ENCODE assay signal across 14 mouse cellular contexts in genomic region chr15:68810593-68810992, GRCm38 (mm10).
DNase-seq lines count a peak whose midpoint lies in the region; ATAC-seq lines count a peak whose summit lies in the region.
"Had no signal": no experiment of that assay in that cellular context is flagged by ENCODE, and none has a peak within 500 bp of the region (broad histone marks: within the 10 kb centered on the region; RNA-seq: fewer than 3 reads in every experiment).

No protein-coding gene starts in this region.

- H3K36me3 ChIP-seq in hindbrain, embryonic 16.5 days (ENCODE audit: control insufficient read depth, insufficient read depth, low read length): no peaks in the 10 kb centered on the region
- H3K36me3 ChIP-seq in hindbrain, embryonic 11.5 days (ENCODE audit: control insufficient read depth, insufficient read depth, low read length): no peaks in the 10 kb centered on the region
- H3K36me3 ChIP-seq: embryonic facial prominence, embryonic 15.5 days had no signal

- H3K4me3 ChIP-seq in hindbrain, embryonic 16.5 days (ENCODE audit: low read length): no peak overlapping the region
- H3K4me3 ChIP-seq in hindbrain, embryonic 11.5 days (ENCODE audit: low read depth, low read length): no peak overlapping the region
- H3K4me3 ChIP-seq: embryonic facial prominence, embryonic 15.5 days had no signal

- intact Hi-C loops in heart, postnatal 10 days (cut with DNase I): no loop called here

- no peak overlapping the region for H3K9ac ChIP-seq in hindbrain, embryonic 16.5 days (ENCODE audit: low read depth, low read length)
- no peak overlapping the region for H3K9ac ChIP-seq in hindbrain, embryonic 11.5 days (ENCODE audit: low read depth, low read length)
- H3K9ac ChIP-seq: embryonic facial prominence, embryonic 15.5 days had no signal

- H3K4me2 ChIP-seq in hindbrain, embryonic 16.5 days (ENCODE audit: low read length): no peak overlapping the region
- H3K4me2 ChIP-seq in hindbrain, embryonic 11.5 days (replicated peaks; ENCODE audit: low read depth, low read length): no peak overlapping the region
- H3K4me2 ChIP-seq: embryonic facial prominence, embryonic 15.5 days; liver, embryonic 11.5 days had no signal

- H3K4me1 ChIP-seq in hindbrain, embryonic 16.5 days (ENCODE audit: control insufficient read depth, insufficient read depth, low read depth, low read length): no peaks in the 10 kb centered on the region
- no peaks in the 10 kb centered on the region for H3K4me1 ChIP-seq in hindbrain, embryonic 11.5 days (replicated peaks; ENCODE audit: control insufficient read depth, insufficient read depth, low read length)
- H3K4me1 ChIP-seq: embryonic facial prominence, embryonic 15.5 days had no signal

- ATAC-seq in hindbrain, embryonic 16.5 days: peak; percentile 54
- no peak for ATAC-seq in hindbrain, embryonic 11.5 days (ENCODE audit: low FRiP score)
- ATAC-seq in frontal cortex, adult (ENCODE audit: low TSS enrichment): peak; percentile 91
- ATAC-seq: CD4-positive, CD25-positive, alpha-beta regulatory T cell, adult 4 months; lung, postnatal 0 days had no signal

- H3K27ac ChIP-seq in hindbrain, embryonic 16.5 days (ENCODE audit: low read depth, low read length): no peak overlapping the region
- no peak overlapping the region for H3K27ac ChIP-seq in hindbrain, embryonic 11.5 days (ENCODE audit: low read depth, low read length)
- H3K27ac ChIP-seq: embryonic facial prominence, embryonic 15.5 days had no signal

- 71% methylated on average over 6 of the region's 6 CpGs for WGBS in hindbrain, embryonic 16.5 days
- WGBS in hindbrain, embryonic 11.5 days: 83% methylated on average over 6 of the region's 6 CpGs

- no peaks in the 10 kb centered on the region for H3K27me3 ChIP-seq in hindbrain, embryonic 16.5 days (replicated peaks; ENCODE audit: control insufficient read depth, insufficient read depth, low read length)
- no peaks in the 10 kb centered on the region for H3K27me3 ChIP-seq in hindbrain, embryonic 11.5 days (ENCODE audit: control insufficient read depth, insufficient read depth, low read length)
- H3K27me3 ChIP-seq: embryonic facial prominence, embryonic 15.5 days had no signal

- DNase-seq in hindbrain, embryonic 11.5 days (ENCODE audit: low spot score): no peak
- DNase-seq in left cerebral cortex, adult 9 months (ENCODE audit: low spot score in 2 of 2): peak; percentile 73 to 78
- peak; percentile 54 for DNase-seq in right cerebral cortex, postnatal 14 days
- no peak for DNase-seq in heart, postnatal 10 days
- DNase-seq in cerebellum, postnatal 25 days: no peak
- DNase-seq: cerebellum, postnatal 36 days; gastrocnemius, postnatal 14 days; kidney, adult 11 months had no signal

- no peaks in the 10 kb centered on the region for H3K9me3 ChIP-seq in hindbrain, embryonic 16.5 days (ENCODE audit: control insufficient read depth, low read length)
- H3K9me3 ChIP-seq in hindbrain, embryonic 11.5 days (ENCODE audit: control insufficient read depth, low read length): no peaks in the 10 kb centered on the region
- H3K9me3 ChIP-seq: embryonic facial prominence, embryonic 15.5 days had no signal

Comparison
In these comparisons a context has a peak if more than half of its experiments do, and no peak if none do; other contexts are left out.
1. DNase-seq: peak in left cerebral cortex, adult 9 months (2 of 2) and right cerebral cortex, postnatal 14 days (single experiment); none in hindbrain, embryonic 11.5 days (single experiment), heart, postnatal 10 days (0 of 2) and cerebellum, postnatal 25 days (0 of 2).